Mouse (Mus musculus): ENCODE data around the gene 4930519P11Rik.

GRCm38 (mm10) chr2:154563612-154564170 is 49.5 kb downstream of the 4930519P11Rik start:
- TF ChIP-seq EP300 (IDR thresholded peaks at IDR 0.05; ENCODE audit: low read depth) (no peak), CTCF (IDR thresholded peaks at IDR 0.05; ENCODE audit: low read depth) (no peak)
